Mouse (Mus musculus): ENCODE results near the gene Fam19a2. TPM values are rescaled to one million over a fixed set of nuclear protein-coding genes. Genes with fewer than 3 reads are reported as not detected.

Gene Fam19a2
- polyA plus RNA-seq, 1 experiment from 2014 or later: 52.4 TPM

DNA sequence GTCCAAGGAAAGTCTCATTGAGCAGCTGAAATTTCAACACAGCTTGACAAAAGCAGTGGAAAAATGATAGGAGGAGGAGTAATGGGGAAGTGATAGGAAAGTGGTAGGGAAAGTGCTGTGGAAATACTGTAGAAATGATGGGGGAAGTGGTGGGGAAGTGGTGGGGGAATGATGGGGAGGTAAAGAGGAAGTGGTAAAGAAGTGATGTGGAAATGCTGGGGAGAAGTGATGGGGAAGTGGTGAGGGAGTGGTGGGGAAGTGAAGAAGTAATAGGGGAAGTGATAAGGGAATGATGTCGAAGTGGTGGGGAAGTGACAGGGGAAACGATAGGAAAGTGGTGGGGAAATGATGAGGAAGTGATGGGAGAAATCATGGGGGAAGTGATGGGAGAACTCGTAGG is 198.5 kb downstream of the Fam19a2 start:
- Histone ChIP-seq H3K27me3 (replicated peaks; ENCODE audit: control insufficient read depth, insufficient read depth, low read length) (no peaks in the 10 kb centered on the region), H3K4me2 (ENCODE audit: low read length) (no peak overlapping the region), H3K4me3 (ENCODE audit: low read length) (no peak overlapping the region), H3K9ac (ENCODE audit: low read depth, low read length) (no peak overlapping the region), H3K36me3 (ENCODE audit: control insufficient read depth, insufficient read depth, low read length) (no peaks in the 10 kb centered on the region), H3K4me1 (ENCODE audit: control insufficient read depth, insufficient read depth, low read depth, low read length) (no peaks in the 10 kb centered on the region), H3K27ac (ENCODE audit: low read depth, low read length) (no peak overlapping the region), H3K9me3 (ENCODE audit: control insufficient read depth, low read length) (no peaks in the 10 kb centered on the region)
- WGBS: 91% methylated on average over 3 of the region's 3 CpGs
- no peak for ATAC-seq

DNA sequence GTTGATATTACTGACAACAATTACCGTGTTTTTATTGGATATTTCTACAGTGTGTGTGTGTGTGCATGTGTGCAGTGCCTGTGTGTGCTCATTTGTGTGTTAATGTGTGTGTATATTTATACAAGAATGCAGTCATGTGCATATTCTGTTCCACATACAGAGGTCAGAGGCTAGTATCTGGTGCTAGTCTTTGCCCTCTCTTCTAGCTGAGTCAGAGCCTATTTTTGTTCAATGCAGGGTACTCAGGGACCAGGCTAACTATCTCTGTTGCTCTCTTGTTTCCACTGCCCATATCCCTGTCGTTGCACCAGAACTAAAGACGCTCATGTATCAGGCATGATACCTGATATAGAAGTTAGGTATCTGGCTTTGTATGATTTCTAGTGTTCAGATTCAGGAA is 251.0 kb downstream of the Fam19a2 start:
- H3K4me1 ChIP-seq (ENCODE audit: control insufficient read depth, insufficient read depth, low read depth, low read length): no peaks in the 10 kb centered on the region
- H3K9me3 ChIP-seq (ENCODE audit: control insufficient read depth, low read length): no peaks in the 10 kb centered on the region
- no peaks in the 10 kb centered on the region for H3K27me3 ChIP-seq (replicated peaks; ENCODE audit: control insufficient read depth, insufficient read depth, low read length)
- no peak overlapping the region for H3K9ac ChIP-seq (ENCODE audit: low read depth, low read length)
- H3K36me3 ChIP-seq (ENCODE audit: control insufficient read depth, insufficient read depth, low read length): no peaks in the 10 kb centered on the region
- H3K4me2 ChIP-seq (ENCODE audit: low read length): no peak overlapping the region
- H3K4me3 ChIP-seq (ENCODE audit: low read length): no peak overlapping the region
- ATAC-seq: no peak
- H3K27ac ChIP-seq (ENCODE audit: low read depth, low read length): no peak overlapping the region
- 87% methylated on average over 3 of the region's 3 CpGs for WGBS

DNA sequence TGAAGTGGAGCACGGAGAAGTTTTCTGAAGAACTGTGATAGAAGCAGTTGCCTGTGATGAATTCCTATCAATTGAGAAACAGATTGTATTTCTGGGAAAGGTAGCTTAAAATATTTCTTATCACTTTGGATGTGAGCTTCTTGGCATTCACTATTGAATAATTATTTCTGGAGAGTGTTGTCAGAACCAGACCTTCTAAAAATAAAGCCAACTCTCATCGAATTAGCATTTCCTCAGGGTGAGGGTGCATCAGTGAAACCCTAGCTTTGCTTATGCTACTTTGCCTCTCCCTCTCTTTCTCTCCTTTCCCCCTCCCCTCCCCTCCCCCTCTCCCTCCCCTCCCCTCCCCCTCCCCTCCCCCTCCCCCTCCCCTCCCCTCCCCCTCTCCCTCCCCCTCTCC is 256.8 kb downstream of the Fam19a2 start:
- no peak overlapping the region for H3K27ac ChIP-seq (ENCODE audit: low read depth, low read length)
- no peaks in the 10 kb centered on the region for H3K4me1 ChIP-seq (ENCODE audit: control insufficient read depth, insufficient read depth, low read depth, low read length)
- no peak for ATAC-seq
- H3K4me2 ChIP-seq (ENCODE audit: low read length): no peak overlapping the region
- whole genome bisulfite sequencing: 83% methylated on average over 2 of the region's 2 CpGs
- H3K27me3 ChIP-seq (replicated peaks; ENCODE audit: control insufficient read depth, insufficient read depth, low read length): no peaks in the 10 kb centered on the region
- no peaks in the 10 kb centered on the region for H3K36me3 ChIP-seq (ENCODE audit: control insufficient read depth, insufficient read depth, low read length)
- H3K9me3 ChIP-seq (ENCODE audit: control insufficient read depth, low read length): no peaks in the 10 kb centered on the region
- no peak overlapping the region for H3K9ac ChIP-seq (ENCODE audit: low read depth, low read length)
- no peak overlapping the region for H3K4me3 ChIP-seq (ENCODE audit: low read length)

DNA sequence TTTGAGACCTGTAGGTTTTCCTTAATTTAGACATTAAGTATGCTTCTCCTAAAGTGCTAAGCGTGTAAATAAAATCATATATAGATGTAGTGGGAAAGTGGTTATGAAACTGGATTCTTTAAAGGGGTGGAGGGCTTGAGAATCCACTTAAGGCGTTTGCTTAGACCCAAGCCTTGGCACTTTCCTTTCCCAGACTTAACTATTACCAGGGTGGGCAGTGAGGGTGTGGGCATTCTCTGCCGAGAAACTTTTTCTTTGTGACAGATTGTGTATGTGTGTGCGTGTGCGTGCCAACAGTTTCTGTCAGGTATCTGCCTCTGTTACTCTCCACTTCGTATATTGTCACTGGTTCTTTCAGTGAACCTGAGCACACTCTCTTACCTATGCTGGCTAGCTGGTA is 257.4 kb downstream of the Fam19a2 start:
- H3K36me3 ChIP-seq (ENCODE audit: control insufficient read depth, insufficient read depth, low read length): no peaks in the 10 kb centered on the region
- H3K9me3 ChIP-seq (ENCODE audit: control insufficient read depth, low read length): no peaks in the 10 kb centered on the region
- H3K4me1 ChIP-seq (ENCODE audit: control insufficient read depth, insufficient read depth, low read depth, low read length): no peaks in the 10 kb centered on the region
- ATAC-seq: no peak
- H3K4me2 ChIP-seq (ENCODE audit: low read length): no peak overlapping the region
- 92% methylated on average over 6 of the region's 6 CpGs for WGBS
- H3K27me3 ChIP-seq (replicated peaks; ENCODE audit: control insufficient read depth, insufficient read depth, low read length): no peaks in the 10 kb centered on the region
- H3K4me3 ChIP-seq (ENCODE audit: low read length): no peak overlapping the region
- no peak overlapping the region for H3K9ac ChIP-seq (ENCODE audit: low read depth, low read length)
- no peak overlapping the region for H3K27ac ChIP-seq (ENCODE audit: low read depth, low read length)

DNA sequence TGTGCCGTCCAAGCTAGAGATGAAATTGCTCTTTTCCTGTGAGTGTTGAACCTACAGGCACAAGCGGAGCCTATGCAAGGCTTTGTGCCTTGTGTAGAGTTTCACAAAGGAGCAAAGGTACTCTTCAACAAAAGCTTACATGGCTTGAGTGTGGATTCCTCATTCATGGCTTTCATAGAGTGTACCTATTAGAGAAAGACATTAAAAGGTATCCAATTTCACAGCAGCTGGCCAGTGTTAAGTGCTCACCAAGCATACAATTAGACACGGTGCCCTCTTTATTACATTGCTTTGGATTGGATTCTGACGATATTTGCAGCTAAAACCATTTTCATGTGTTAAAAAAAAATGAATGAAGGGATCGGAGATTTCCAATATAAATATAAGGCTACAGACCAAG is 261.6 kb downstream of the Fam19a2 start:
- Histone ChIP-seq H3K4me2 (ENCODE audit: low read length) (no peak overlapping the region), H3K9ac (ENCODE audit: low read depth, low read length) (no peak overlapping the region), H3K27ac (ENCODE audit: low read depth, low read length) (no peak overlapping the region), H3K4me1 (ENCODE audit: control insufficient read depth, insufficient read depth, low read depth, low read length) (no peaks in the 10 kb centered on the region), H3K36me3 (ENCODE audit: control insufficient read depth, insufficient read depth, low read length) (no peaks in the 10 kb centered on the region), H3K27me3 (replicated peaks; ENCODE audit: control insufficient read depth, insufficient read depth, low read length) (no peaks in the 10 kb centered on the region), H3K9me3 (ENCODE audit: control insufficient read depth, low read length) (no peaks in the 10 kb centered on the region), H3K4me3 (ENCODE audit: low read length) (no peak overlapping the region)
- ATAC-seq: no peak
- WGBS: 79% methylated on average over 5 of the region's 5 CpGs

DNA sequence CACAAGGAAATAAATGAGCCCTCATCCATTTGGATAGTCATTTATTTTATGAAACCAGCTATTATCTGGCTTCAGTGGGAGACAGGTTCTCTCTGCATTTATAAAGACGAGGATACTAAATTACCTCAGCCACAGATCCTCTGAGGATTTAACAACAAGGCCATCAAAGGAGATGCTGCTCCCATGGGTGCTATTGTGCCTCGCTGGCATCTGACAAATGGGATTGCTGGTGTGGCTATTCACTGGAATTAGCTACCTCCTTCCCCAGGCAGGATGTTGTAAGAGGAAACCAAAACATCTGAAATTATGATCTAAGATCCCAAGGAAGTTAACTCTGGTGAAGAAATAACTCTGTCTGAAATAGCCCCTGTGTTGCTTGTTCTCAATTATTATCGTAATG is 262.3 kb downstream of the Fam19a2 start:
- H3K27me3 ChIP-seq (replicated peaks; ENCODE audit: control insufficient read depth, insufficient read depth, low read length): no peaks in the 10 kb centered on the region
- no peaks in the 10 kb centered on the region for H3K9me3 ChIP-seq (ENCODE audit: control insufficient read depth, low read length)
- ATAC-seq: no peak
- H3K27ac ChIP-seq (ENCODE audit: low read depth, low read length): no peak overlapping the region
- H3K9ac ChIP-seq (ENCODE audit: low read depth, low read length): no peak overlapping the region
- H3K4me2 ChIP-seq (ENCODE audit: low read length): no peak overlapping the region
- H3K36me3 ChIP-seq (ENCODE audit: control insufficient read depth, insufficient read depth, low read length): no peaks in the 10 kb centered on the region
- no peaks in the 10 kb centered on the region for H3K4me1 ChIP-seq (ENCODE audit: control insufficient read depth, insufficient read depth, low read depth, low read length)
- WGBS: 60% methylated on average over 3 of the region's 3 CpGs
- no peak overlapping the region for H3K4me3 ChIP-seq (ENCODE audit: low read length)

DNA sequence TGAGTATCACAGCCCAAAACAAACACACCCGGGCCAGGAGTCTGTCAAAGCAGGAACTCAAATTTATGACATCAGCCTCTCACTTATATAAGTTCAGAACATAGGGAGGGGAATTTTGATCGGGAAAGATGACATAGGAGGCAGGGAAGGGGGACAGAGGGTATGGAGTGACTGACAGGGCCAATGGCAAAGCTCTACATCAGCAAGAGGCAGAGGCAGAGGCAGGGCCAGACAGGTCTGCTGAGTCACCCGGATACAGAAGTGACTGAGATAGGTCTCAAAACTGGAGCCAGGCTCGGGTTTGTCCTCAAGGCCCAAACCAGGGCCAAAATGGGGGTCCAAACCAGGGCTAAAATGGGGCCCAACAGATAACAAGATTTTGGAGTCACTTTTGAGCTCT is 272.3 kb downstream of the Fam19a2 start:
- Histone ChIP-seq H3K27me3 (replicated peaks; ENCODE audit: control insufficient read depth, insufficient read depth, low read length) (no peaks in the 10 kb centered on the region), H3K9ac (ENCODE audit: low read depth, low read length) (no peak overlapping the region), H3K4me3 (ENCODE audit: low read length) (no peak overlapping the region), H3K4me1 (ENCODE audit: control insufficient read depth, insufficient read depth, low read depth, low read length) (no peaks in the 10 kb centered on the region), H3K27ac (ENCODE audit: low read depth, low read length) (no peak overlapping the region), H3K4me2 (ENCODE audit: low read length) (no peak overlapping the region), H3K36me3 (ENCODE audit: control insufficient read depth, insufficient read depth, low read length) (no peaks in the 10 kb centered on the region), H3K9me3 (ENCODE audit: control insufficient read depth, low read length) (no peaks in the 10 kb centered on the region)
- ATAC-seq: no peak
- 76% methylated on average over 4 of the region's 4 CpGs for WGBS

GRCm38 (mm10) chr10:123548391-123548790 is 284.6 kb downstream of the Fam19a2 start:
- no peak for ATAC-seq
- Histone ChIP-seq H3K27ac (ENCODE audit: low read depth, low read length) (no peak overlapping the region), H3K4me1 (ENCODE audit: control insufficient read depth, insufficient read depth, low read depth, low read length) (no peaks in the 10 kb centered on the region), H3K9me3 (ENCODE audit: control insufficient read depth, low read length) (no peaks in the 10 kb centered on the region), H3K4me3 (ENCODE audit: low read length) (no peak overlapping the region), H3K27me3 (replicated peaks; ENCODE audit: control insufficient read depth, insufficient read depth, low read length) (no peaks in the 10 kb centered on the region), H3K4me2 (ENCODE audit: low read length) (no peak overlapping the region), H3K9ac (ENCODE audit: low read depth, low read length) (no peak overlapping the region), H3K36me3 (ENCODE audit: control insufficient read depth, insufficient read depth, low read length) (no peaks in the 10 kb centered on the region)
- WGBS: 78% methylated on average over 6 of the region's 6 CpGs

DNA sequence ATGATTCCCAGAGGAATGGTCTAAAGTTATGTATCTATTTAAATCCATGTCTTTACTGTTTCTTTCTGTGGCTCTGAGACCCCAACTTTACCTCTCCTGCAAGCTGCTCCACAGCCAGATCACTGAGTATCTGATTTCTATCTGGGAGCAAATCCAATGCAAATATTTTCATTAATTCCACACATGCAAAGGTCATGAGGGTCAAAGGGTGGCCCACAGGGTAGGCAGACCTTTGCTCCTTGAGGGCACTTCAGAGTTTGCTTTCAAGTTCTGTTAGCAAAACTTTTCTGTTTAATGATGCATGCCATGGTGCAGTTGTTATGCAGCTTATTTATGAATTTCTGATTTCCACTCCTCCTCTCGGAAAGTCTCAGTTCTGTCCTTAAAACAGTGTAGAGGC is 303.9 kb downstream of the Fam19a2 start:
- ATAC-seq: no peak
- H3K9me3 ChIP-seq (ENCODE audit: control insufficient read depth, low read length): no peaks in the 10 kb centered on the region
- no peak overlapping the region for H3K4me3 ChIP-seq (ENCODE audit: low read length)
- H3K36me3 ChIP-seq (ENCODE audit: control insufficient read depth, insufficient read depth, low read length): no peaks in the 10 kb centered on the region
- H3K9ac ChIP-seq (ENCODE audit: low read depth, low read length): no peak overlapping the region
- no peak overlapping the region for H3K4me2 ChIP-seq (ENCODE audit: low read length)
- H3K4me1 ChIP-seq (ENCODE audit: control insufficient read depth, insufficient read depth, low read depth, low read length): no peaks in the 10 kb centered on the region
- no peak overlapping the region for H3K27ac ChIP-seq (ENCODE audit: low read depth, low read length)
- 83% methylated on average over 1 of the region's 1 CpGs for WGBS
- H3K27me3 ChIP-seq (replicated peaks; ENCODE audit: control insufficient read depth, insufficient read depth, low read length): no peaks in the 10 kb centered on the region

- H3K9ac ChIP-seq (ENCODE audit: low read depth, low read length): no peak overlapping the region
- no peaks in the 10 kb centered on the region for H3K4me1 ChIP-seq (ENCODE audit: control insufficient read depth, insufficient read depth, low read depth, low read length)
- H3K4me3 ChIP-seq (ENCODE audit: low read length): no peak overlapping the region
- ATAC-seq: no peak
- no peak overlapping the region for H3K4me2 ChIP-seq (ENCODE audit: low read length)
- no peaks in the 10 kb centered on the region for H3K9me3 ChIP-seq (ENCODE audit: control insufficient read depth, low read length)
- no peaks in the 10 kb centered on the region for H3K36me3 ChIP-seq (ENCODE audit: control insufficient read depth, insufficient read depth, low read length)
- H3K27me3 ChIP-seq (replicated peaks; ENCODE audit: control insufficient read depth, insufficient read depth, low read length): no peaks in the 10 kb centered on the region
- WGBS: 67% methylated on average over 10 of the region's 10 CpGs
- no peak overlapping the region for H3K27ac ChIP-seq (ENCODE audit: low read depth, low read length)
Observed at GRCm38 (mm10) chr10:123570616-123571188, 306.9 kb downstream of the Fam19a2 start.

All from hindbrain, embryonic 16.5 days (tissue).